Mouse (Mus musculus) hindbrain, embryonic 10.5 days (tissue): Measurements from ENCODE around the gene Atp2b4. TPM values are rescaled to one million over a fixed set of nuclear protein-coding genes. Genes with fewer than 3 reads are reported as not detected.
"Not testable (repeated sequence)": the region's sequence is repeated elsewhere in the genome, so short reads cannot be mapped to it uniquely, and the experiment has no call there.

Experiments used
- DNase-seq: peaks from one replicate; pipeline ENCODE4 v3.0.0-alpha.2; 2017; ENCODE audit warnings: low spot score
- H3K27ac ChIP-seq: fragments of 300-500 bp; sonication (generic); 2 replicates; pipeline ENCODE4 v1.5.1; 2016; ENCODE audit warnings: mild to moderate bottlenecking, moderate library complexity
- H3K27me3 ChIP-seq: fragments of 300-500 bp; sonication (generic); 2 replicates; pipeline ENCODE4 v1.6.1; 2016; ENCODE audit warnings: mild to moderate bottlenecking; ENCODE audit not compliant: poor library complexity, insufficient read depth, severe bottlenecking
- H3K36me3 ChIP-seq: fragments of 300-500 bp; sonication (generic); 2 replicates; pipeline ENCODE4 v1.6.1; 2016; ENCODE audit warnings: mild to moderate bottlenecking, moderate library complexity
- H3K4me1 ChIP-seq: fragments of 300-500 bp; sonication (generic); replicated peaks from 2 replicates; pipeline ENCODE4 v1.6.1; 2016; ENCODE audit warnings: mild to moderate bottlenecking
- H3K4me3 ChIP-seq: fragments of 300-500 bp; sonication (generic); 2 replicates; pipeline ENCODE4 v1.5.1; 2016; ENCODE audit warnings: mild to moderate bottlenecking, moderate library complexity
- H3K9me3 ChIP-seq: fragments of 300-500 bp; sonication (generic); 2 replicates; pipeline ENCODE4 v1.6.1; 2016; ENCODE audit warnings: mild to moderate bottlenecking, moderate library complexity
- WGBS: fragments of 180-500 bp; shearing (Covaris S2); methylation state at CpG from one replicate; pipeline ENCODE4 v1.1.7; 2016; 5-methylcytosine and 5-hydroxymethylcytosine counted together
- polyA plus RNA-seq: library from polyadenylated mRNA; unstranded; fragments of >200 nt; fragmentation: Nextera tagmentation; extraction: Ambion mirVana; gene quantifications from 2 replicates; pipeline ENCODE4 v1.2.1, GENCODE M21; 2016

Atp2b4 gene
- polyA plus RNA-seq, 1 experiment from 2014 or later: 4.6 TPM

GRCm38 (mm10) chr1:133668618-133669017 lies 132.2 kb downstream of the Atp2b4 start:
- H3K27me3 ChIP-seq: no peaks in the 10 kb centered on the region
- no peak for DNase-seq
- H3K4me1 ChIP-seq: no peaks in the 10 kb centered on the region
- H3K9me3 ChIP-seq: no peaks in the 10 kb centered on the region
- H3K36me3 ChIP-seq: no peaks in the 10 kb centered on the region
- no peak overlapping the region for H3K27ac ChIP-seq
- 89% methylated on average over 3 of the region's 3 CpGs for WGBS
- H3K4me3 ChIP-seq: no peak overlapping the region

GRCm38 (mm10) chr1:133667721-133668120 lies 133.1 kb downstream of the Atp2b4 start:
- Histone ChIP-seq H3K4me3 (no peak overlapping the region), H3K36me3 (no peaks in the 10 kb centered on the region), H3K4me1 (no peaks in the 10 kb centered on the region), H3K27ac (no peak overlapping the region), H3K9me3 (no peaks in the 10 kb centered on the region), H3K27me3 (no peaks in the 10 kb centered on the region)
- no peak for DNase-seq
- 24% methylated on average over 7 of the region's 7 CpGs for WGBS

- H3K4me1 ChIP-seq, H3K27me3 ChIP-seq, H3K27ac ChIP-seq, H3K36me3 ChIP-seq, H3K9me3 ChIP-seq, H3K4me3 ChIP-seq, DNase-seq: not testable (repeated sequence)
- WGBS: 87% methylated on average over 8 of the region's 8 CpGs
Measured at GRCm38 (mm10) chr1:133665713-133666112, 135.1 kb downstream of the Atp2b4 start.

- peaks cover 12% of the 10 kb centered on the region for H3K4me1 ChIP-seq
- no peak for DNase-seq
- H3K4me3 ChIP-seq: no peak overlapping the region
- no peak overlapping the region for H3K27ac ChIP-seq
- H3K9me3 ChIP-seq: no peaks in the 10 kb centered on the region
- WGBS: 55% methylated on average over 11 of the region's 11 CpGs
- peaks cover 4% of the 10 kb centered on the region for H3K36me3 ChIP-seq
- H3K27me3 ChIP-seq: no peaks in the 10 kb centered on the region
Measured at GRCm38 (mm10) chr1:133664203-133664970, 136.5 kb downstream of the Atp2b4 start.

- 86% methylated on average over 4 of the region's 4 CpGs for WGBS
- Histone ChIP-seq H3K27me3 (no peaks in the 10 kb centered on the region), H3K27ac (no peak overlapping the region), H3K4me1 (peaks cover 21% of the 10 kb centered on the region), H3K9me3 (no peaks in the 10 kb centered on the region), H3K36me3 (peaks cover 14% of the 10 kb centered on the region), H3K4me3 (no peak overlapping the region)
- no peak for DNase-seq
Measured at GRCm38 (mm10) chr1:133663427-133663826, 137.4 kb downstream of the Atp2b4 start.

GRCm38 (mm10) chr1:133662941-133663340 lies 137.9 kb downstream of the Atp2b4 start:
- Histone ChIP-seq H3K27me3 (no peaks in the 10 kb centered on the region), H3K36me3 (peaks cover 18% of the 10 kb centered on the region), H3K4me3 (no peak overlapping the region), H3K4me1 (peaks cover 24% of the 10 kb centered on the region), H3K9me3 (no peaks in the 10 kb centered on the region), H3K27ac (no peak overlapping the region)
- 94% methylated on average over 7 of the region's 7 CpGs for WGBS
- DNase-seq: no peak

- DNase-seq: peak; percentile 94
- peak within 1 kb of the TSS; percentile 90 for H3K4me3 ChIP-seq
- peaks cover 37% of the 10 kb centered on the region for H3K4me1 ChIP-seq
- H3K9me3 ChIP-seq: no peaks in the 10 kb centered on the region
- peaks cover 34% of the 10 kb centered on the region for H3K36me3 ChIP-seq
- 3% methylated on average over 26 of the region's 26 CpGs for WGBS
- H3K27me3 ChIP-seq: no peaks in the 10 kb centered on the region
- H3K27ac ChIP-seq: peak within 1 kb of the TSS; percentile 97
Measured at GRCm38 (mm10) chr1:133661203-133661933, 139.5 kb downstream of the Atp2b4 start, which contains the start of gene Gm38394. TSS of gene Gm38394 (minus strand) at chr1:133661318.

GRCm38 (mm10) chr1:133660466-133661202 lies 140.2 kb downstream of the Atp2b4 start, which contains the start of gene Zbed6:
TSS of gene Zbed6 (minus strand) at chr1:133660885.
- WGBS: 2% methylated on average over 41 of the region's 41 CpGs
- DNase-seq: peak; percentile 82
- H3K4me1 ChIP-seq: peaks cover 37% of the 10 kb centered on the region

GRCm38 (mm10) chr1:133658878-133659277 lies 142.0 kb downstream of the Atp2b4 start:
- WGBS: 90% methylated on average over 3 of the region's 3 CpGs
- Histone ChIP-seq H3K36me3 (peaks cover 45% of the 10 kb centered on the region), H3K9me3 (no peaks in the 10 kb centered on the region), H3K27ac (no peak overlapping the region), H3K27me3 (no peaks in the 10 kb centered on the region), H3K4me3 (peak overlapping the region; percentile 90; the same call in 1 of the 2 replicates), H3K4me1 (peaks cover 37% of the 10 kb centered on the region)
- DNase-seq: no peak

More at GRCm38 (mm10) chr1:133660466-133661202, 140.2 kb downstream of the Atp2b4 start, which contains the start of gene Zbed6:
- Histone ChIP-seq H3K27me3 (no peaks in the 10 kb centered on the region), H3K36me3 (peaks cover 40% of the 10 kb centered on the region), H3K4me3 (peak within 1 kb of the TSS; percentile 90), H3K9me3 (no peaks in the 10 kb centered on the region), H3K27ac (peak within 1 kb of the TSS; percentile 97)

- 74% methylated on average over 5 of the region's 5 CpGs for WGBS
- no peak for DNase-seq
- H3K9me3 ChIP-seq: no peaks in the 10 kb centered on the region
- no peak overlapping the region for H3K4me3 ChIP-seq
- H3K36me3 ChIP-seq: peaks cover 64% of the 10 kb centered on the region
- H3K27ac ChIP-seq: no peak overlapping the region
- no peaks in the 10 kb centered on the region for H3K27me3 ChIP-seq
- peaks cover 37% of the 10 kb centered on the region for H3K4me1 ChIP-seq
Measured at GRCm38 (mm10) chr1:133656811-133657210, 144.0 kb downstream of the Atp2b4 start.

GRCm38 (mm10) chr1:133653033-133653432 lies 147.8 kb downstream of the Atp2b4 start:
- H3K27ac ChIP-seq: no peak overlapping the region
- no peak for DNase-seq
- peaks cover 12% of the 10 kb centered on the region for H3K4me1 ChIP-seq
- H3K36me3 ChIP-seq: peaks cover 66% of the 10 kb centered on the region
- H3K27me3 ChIP-seq: no peaks in the 10 kb centered on the region
- H3K9me3 ChIP-seq: no peaks in the 10 kb centered on the region
- WGBS: 93% methylated on average over 1 of the region's 1 CpGs
- no peak overlapping the region for H3K4me3 ChIP-seq

GRCm38 (mm10) chr1:133650288-133651055 lies 150.4 kb downstream of the Atp2b4 start:
- Histone ChIP-seq H3K4me1 (no peaks in the 10 kb centered on the region), H3K27me3 (no peaks in the 10 kb centered on the region), H3K9me3 (no peaks in the 10 kb centered on the region), H3K4me3 (no peak overlapping the region), H3K27ac (no peak overlapping the region), H3K36me3 (peaks cover 65% of the 10 kb centered on the region)
- 97% methylated on average over 7 of the region's 7 CpGs for WGBS
- DNase-seq: no peak
